Mouse (Mus musculus): Measurements from ENCODE around the gene Maneal.

Maneal gene

GRCm38 (mm10) chr4:124850261-124850913 is 11.6 kb downstream of the Maneal start, which contains the start of gene Yrdc:
Yrdc (plus strand) TSS chr4:124850679.
- in situ Hi-C loops (cut with MboI, MseI): loop anchor here (10.0 kb wide), 1 partner anchor 274 kb away; the partner anchor contains the start of gene Zc3h12a

DNA sequence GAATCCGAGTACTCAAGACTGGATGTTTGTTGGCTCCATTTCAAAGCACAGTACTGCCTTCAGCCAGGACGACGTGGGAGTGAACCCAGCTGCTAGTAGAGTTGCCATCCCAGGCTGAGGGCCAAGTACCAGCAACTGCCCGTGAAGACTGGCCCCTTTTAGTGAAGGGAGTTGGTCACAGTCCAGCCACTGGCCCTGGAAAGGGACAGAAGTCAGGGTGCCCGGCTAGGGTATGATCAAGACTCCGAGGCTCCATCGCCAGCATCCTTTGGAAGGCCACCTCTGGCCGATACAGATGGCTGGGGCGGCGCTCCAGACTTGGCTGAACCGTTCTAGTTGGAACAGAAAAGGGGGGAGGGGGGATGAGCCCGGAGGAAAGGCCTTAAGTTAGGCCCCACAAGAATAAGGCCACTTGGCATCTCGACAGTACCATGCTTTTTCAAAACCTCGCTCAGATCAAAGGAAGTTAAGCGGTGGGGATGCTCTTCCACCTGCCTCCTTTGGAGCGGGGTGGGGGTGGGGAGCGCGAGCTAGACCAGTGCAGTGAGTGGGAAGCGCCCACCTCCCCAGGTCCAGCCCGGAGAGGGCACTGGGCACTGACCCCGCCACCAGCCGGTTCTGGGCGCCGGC is 12.2 kb downstream of the Maneal start:
- in situ Hi-C loops (cut with MboI, MseI): loop anchor here (5.0 to 10.0 kb wide), 2 partner anchors 42 to 275 kb away; partner anchors contain the start of gene Zc3h12a

DNA sequence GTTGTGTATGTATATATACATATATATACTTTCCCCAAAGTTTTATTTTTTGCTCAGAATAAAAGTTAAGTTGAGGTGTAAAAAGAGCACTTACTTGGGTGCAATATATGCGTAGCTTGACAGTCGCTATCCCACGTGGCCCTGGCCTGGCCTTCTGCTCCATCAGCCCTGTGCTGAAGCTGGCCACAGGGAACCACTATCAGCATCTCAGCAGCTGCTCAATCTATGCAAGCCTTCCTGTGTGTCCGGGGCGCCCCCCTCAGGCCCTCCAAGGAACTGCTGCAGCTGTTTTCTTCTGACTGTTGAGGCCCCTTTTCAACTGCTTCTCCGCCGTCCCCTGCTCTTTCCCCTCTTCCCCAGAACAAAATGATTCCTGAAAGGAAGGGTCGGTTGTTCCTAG is 14.4 kb downstream of the Maneal start:
- in situ Hi-C loops (cut with MboI, MseI): loop anchor here (5.0 kb wide), 1 partner anchor 40 kb away; no protein-coding TSS in a partner anchor

DNA sequence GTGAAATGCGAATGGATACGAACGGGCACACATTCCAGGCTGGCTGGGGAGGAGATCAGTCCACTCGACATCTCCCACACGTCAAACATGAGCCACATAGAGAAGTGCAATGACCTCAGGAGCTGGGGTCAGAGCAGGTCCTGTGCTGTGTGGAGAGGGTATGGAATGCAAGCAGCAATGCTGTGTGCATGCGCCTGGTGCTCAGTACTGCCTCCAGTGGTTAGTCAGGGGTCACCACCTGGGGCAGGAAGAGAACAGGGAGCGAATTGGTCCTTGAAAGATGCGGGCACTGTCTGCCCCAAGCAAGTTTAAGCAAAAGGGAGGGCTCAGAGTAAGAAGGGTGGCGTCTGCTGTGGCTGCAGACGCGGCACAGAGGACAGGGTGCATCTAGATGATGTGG is 18.5 kb downstream of the Maneal start:
- in situ Hi-C loops (cut with MboI, MseI): no loop called here

- in situ Hi-C loops (cut with MboI, MseI): no loop called here
Measured at GRCm38 (mm10) chr4:124840998-124841397, 21.0 kb downstream of the Maneal start.

DNA sequence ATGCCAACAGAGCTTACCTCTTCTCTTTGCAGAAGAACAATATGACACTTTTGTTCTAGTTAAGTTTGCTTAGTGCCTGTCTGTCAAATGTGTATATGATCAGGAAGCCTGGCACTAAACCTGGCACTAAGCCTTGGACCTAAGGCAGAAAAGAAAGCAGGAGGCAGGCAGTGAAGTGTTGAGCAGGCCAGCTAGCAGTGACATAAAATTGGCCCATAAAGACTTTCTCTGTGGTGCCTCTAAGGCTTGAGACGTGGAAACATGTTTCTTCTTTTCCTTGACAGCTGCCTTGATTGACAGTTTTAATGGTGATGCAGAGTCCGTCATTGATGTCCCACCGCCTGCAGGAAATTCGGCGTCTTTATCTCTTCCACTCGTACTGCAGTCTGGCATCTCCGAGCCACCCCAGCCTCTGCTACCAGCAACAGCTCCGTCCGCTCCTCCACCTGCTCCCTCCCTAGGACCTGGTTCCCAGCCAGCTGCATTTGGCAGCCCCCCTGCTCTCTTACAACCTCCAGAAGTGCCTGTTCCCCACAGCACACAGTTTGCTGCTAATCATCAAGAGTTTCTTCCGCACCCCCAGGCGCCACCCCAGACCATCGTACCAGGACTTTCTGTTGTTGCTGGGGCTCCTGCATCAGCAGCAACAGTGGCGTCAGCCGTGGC is 23.8 kb downstream of the Maneal start:
- in situ Hi-C loops (cut with MboI, MseI): no loop called here

DNA sequence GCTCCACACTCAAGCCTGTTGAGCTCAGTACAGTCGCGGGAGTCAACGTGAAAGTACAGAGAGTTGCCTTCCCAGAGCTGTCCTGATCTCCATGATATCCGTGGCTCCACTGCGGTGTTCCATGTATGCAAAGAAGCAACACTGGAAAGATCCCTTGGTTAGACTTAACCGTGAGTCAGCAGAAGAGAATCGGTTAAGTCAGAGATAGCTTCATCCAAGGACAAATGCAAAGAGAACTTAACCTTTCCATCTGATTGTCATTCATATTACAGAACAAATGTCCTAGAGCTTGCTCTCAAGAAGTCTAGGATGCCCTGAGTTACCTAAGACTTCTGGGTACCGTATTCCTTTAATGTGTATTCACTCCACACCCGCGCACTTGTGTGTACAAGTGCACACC is 29.2 kb downstream of the Maneal start:
- in situ Hi-C loops (cut with MboI, MseI): no loop called here

DNA sequence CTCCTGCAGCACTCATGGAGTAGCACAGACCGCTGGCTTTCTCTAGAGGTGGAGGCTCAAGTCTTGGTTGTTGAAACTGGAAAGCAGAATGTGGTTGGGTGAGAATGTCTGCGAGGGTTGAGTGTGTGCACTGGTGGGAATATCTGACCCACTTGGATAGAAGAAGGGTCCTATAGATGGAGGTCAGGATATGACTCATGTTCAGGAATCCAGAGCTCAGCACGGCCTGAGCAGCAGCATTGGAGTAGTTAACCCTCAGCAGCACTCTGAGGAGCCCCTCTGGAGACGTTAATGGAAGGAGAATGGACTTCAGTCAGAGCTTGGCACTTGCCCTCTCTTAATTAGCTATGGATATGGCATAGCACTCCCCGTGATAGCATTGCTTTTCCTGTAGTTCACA is 32.3 kb downstream of the Maneal start:
- in situ Hi-C loops (cut with MboI, MseI): no loop called here

- in situ Hi-C loops (cut with MboI, MseI): no loop called here
Measured at GRCm38 (mm10) chr4:124825371-124825965, 36.5 kb downstream of the Maneal start.

- in situ Hi-C loops (cut with MboI, MseI): no loop called here
Measured at GRCm38 (mm10) chr4:124824967-124825366, 37.0 kb downstream of the Maneal start.

GRCm38 (mm10) chr4:124818832-124819231 is 43.1 kb downstream of the Maneal start:
- in situ Hi-C loops (cut with MboI, MseI): no loop called here

- in situ Hi-C loops (cut with MboI, MseI): no loop called here
Measured at GRCm38 (mm10) chr4:124817803-124818202, 44.2 kb downstream of the Maneal start.

- in situ Hi-C loops (cut with MboI, MseI): no loop called here
Measured at GRCm38 (mm10) chr4:124815901-124816300, 46.1 kb downstream of the Maneal start.

- in situ Hi-C loops (cut with MboI, MseI): no loop called here
Measured at GRCm38 (mm10) chr4:124811347-124811975, 50.5 kb downstream of the Maneal start.

GRCm38 (mm10) chr4:124810056-124810455 is 51.9 kb downstream of the Maneal start:
- in situ Hi-C loops (cut with MboI, MseI): no loop called here

GRCm38 (mm10) chr4:124809136-124809883 is 52.7 kb downstream of the Maneal start:
- in situ Hi-C loops (cut with MboI, MseI): loop anchor here (5.0 kb wide), 1 partner anchor 38 kb away; no protein-coding TSS in a partner anchor

- in situ Hi-C loops (cut with MboI, MseI): loop anchor here (5.0 kb wide), 1 partner anchor 39 kb away; no protein-coding TSS in a partner anchor
Measured at GRCm38 (mm10) chr4:124808511-124808910, 53.5 kb downstream of the Maneal start.
